Mouse (Mus musculus): ENCODE measurements around the gene Drap1. TPM values are rescaled to one million over a fixed set of nuclear protein-coding genes. Genes with fewer than 3 reads are reported as not detected.

Gene Drap1
- polyA plus RNA-seq, 1 experiment: not detected

- WGBS: 84% methylated on average over 18 of the region's 18 CpGs
Observed at GRCm38 (mm10) chr19:5425906-5426565, 1.3 kb upstream of the Drap1 start.

GRCm38 (mm10) chr19:5424092-5424781 lies 542 bp downstream of the Drap1 start:
- Histone ChIP-seq H3K4me3 (ENCODE audit: insufficient read depth, low read depth, low read length) (peak overlapping the region; percentile 90), H3K27ac (ENCODE audit: insufficient read depth, low read depth, low read length) (0 out of 2 replicates have a peak overlapping the region, but pooled peaks have one; percentile 27), H3K4me1 (ENCODE audit: control insufficient read depth, insufficient read depth, low read length) (peaks cover 36% of the 10 kb centered on the region)
- TF ChIP-seq CTCF (IDR thresholded peaks at IDR 0.05; ENCODE audit: insufficient read depth, low read depth, low read length) (no peak), POLR2A (IDR thresholded peaks at IDR 0.05; ENCODE audit: insufficient read depth, low read depth, low read length) (0 out of 2 replicates have a peak, but pooled peaks have one; percentile 9)
- WGBS: 2% methylated on average over 43 of the region's 48 CpGs

More at GRCm38 (mm10) chr19:5425906-5426565, 1.3 kb upstream of the Drap1 start:
- H3K27ac ChIP-seq (ENCODE audit: insufficient read depth, low read depth, low read length): no peak overlapping the region; the same call in 1 of the 2 replicates
- peak overlapping the region; percentile 99 for H3K4me3 ChIP-seq (ENCODE audit: insufficient read depth, low read depth, low read length)
- peaks cover 42% of the 10 kb centered on the region for H3K4me1 ChIP-seq (ENCODE audit: control insufficient read depth, insufficient read depth, low read length)
- TF ChIP-seq CTCF (IDR thresholded peaks at IDR 0.05; ENCODE audit: insufficient read depth, low read depth, low read length): no peak
- TF ChIP-seq POLR2A (IDR thresholded peaks at IDR 0.05; ENCODE audit: insufficient read depth, low read depth, low read length): no peak

- H3K27ac ChIP-seq (ENCODE audit: insufficient read depth, low read depth, low read length): no peak overlapping the region
- TF ChIP-seq POLR2A (IDR thresholded peaks at IDR 0.05; ENCODE audit: insufficient read depth, low read depth, low read length) (no peak), CTCF (IDR thresholded peaks at IDR 0.05; ENCODE audit: insufficient read depth, low read depth, low read length) (no peak)
- WGBS: 61% methylated on average over 12 of the region's 12 CpGs
Observed at GRCm38 (mm10) chr19:5423561-5423960, 1.2 kb downstream of the Drap1 start.

GRCm38 (mm10) chr19:5422895-5423443 lies 1.8 kb downstream of the Drap1 start:
- TF ChIP-seq CTCF (IDR thresholded peaks at IDR 0.05; ENCODE audit: insufficient read depth, low read depth, low read length) (no peak), POLR2A (IDR thresholded peaks at IDR 0.05; ENCODE audit: insufficient read depth, low read depth, low read length) (no peak)
- H3K4me1 ChIP-seq (ENCODE audit: control insufficient read depth, insufficient read depth, low read length): peaks cover 36% of the 10 kb centered on the region
- WGBS: 70% methylated on average over 9 of the region's 9 CpGs
- H3K4me3 ChIP-seq (ENCODE audit: insufficient read depth, low read depth, low read length): no peak overlapping the region
- no peak overlapping the region for H3K27ac ChIP-seq (ENCODE audit: insufficient read depth, low read depth, low read length)

More at GRCm38 (mm10) chr19:5423561-5423960, 1.2 kb downstream of the Drap1 start:
- Histone ChIP-seq H3K4me3 (ENCODE audit: insufficient read depth, low read depth, low read length) (peak overlapping the region; percentile 90), H3K4me1 (ENCODE audit: control insufficient read depth, insufficient read depth, low read length) (peaks cover 36% of the 10 kb centered on the region)

- TF ChIP-seq CTCF (IDR thresholded peaks at IDR 0.05; ENCODE audit: insufficient read depth, low read depth, low read length) (no peak), POLR2A (IDR thresholded peaks at IDR 0.05; ENCODE audit: insufficient read depth, low read depth, low read length) (no peak)
- H3K4me1 ChIP-seq (ENCODE audit: control insufficient read depth, insufficient read depth, low read length): peaks cover 36% of the 10 kb centered on the region
- no peak overlapping the region for H3K27ac ChIP-seq (ENCODE audit: insufficient read depth, low read depth, low read length)
- 75% methylated on average over 10 of the region's 10 CpGs for WGBS
- H3K4me3 ChIP-seq (ENCODE audit: insufficient read depth, low read depth, low read length): no peak overlapping the region
Observed at GRCm38 (mm10) chr19:5422267-5422666, 2.5 kb downstream of the Drap1 start.

- TF ChIP-seq POLR2A (IDR thresholded peaks at IDR 0.05; ENCODE audit: insufficient read depth, low read depth, low read length): no peak
- no peak for TF ChIP-seq CTCF (IDR thresholded peaks at IDR 0.05; ENCODE audit: insufficient read depth, low read depth, low read length)
- Histone ChIP-seq H3K27ac (ENCODE audit: insufficient read depth, low read depth, low read length) (no peak overlapping the region), H3K4me3 (ENCODE audit: insufficient read depth, low read depth, low read length) (no peak overlapping the region), H3K4me1 (ENCODE audit: control insufficient read depth, insufficient read depth, low read length) (peaks cover 31% of the 10 kb centered on the region)
- WGBS: 77% methylated on average over 5 of the region's 5 CpGs
Observed at GRCm38 (mm10) chr19:5421784-5422183, 3.0 kb downstream of the Drap1 start.

GRCm38 (mm10) chr19:5420579-5420978 lies 4.2 kb downstream of the Drap1 start:
- H3K4me3 ChIP-seq (ENCODE audit: insufficient read depth, low read depth, low read length): no peak overlapping the region
- WGBS: 93% methylated on average over 6 of the region's 6 CpGs
- no peak overlapping the region for H3K27ac ChIP-seq (ENCODE audit: insufficient read depth, low read depth, low read length)
- peaks cover 19% of the 10 kb centered on the region for H3K4me1 ChIP-seq (ENCODE audit: control insufficient read depth, insufficient read depth, low read length)
- TF ChIP-seq POLR2A (IDR thresholded peaks at IDR 0.05; ENCODE audit: insufficient read depth, low read depth, low read length): no peak
- TF ChIP-seq CTCF (IDR thresholded peaks at IDR 0.05; ENCODE audit: insufficient read depth, low read depth, low read length): no peak

GRCm38 (mm10) chr19:5419630-5420029 lies 5.1 kb downstream of the Drap1 start:
- no peak overlapping the region for H3K4me3 ChIP-seq (ENCODE audit: insufficient read depth, low read depth, low read length)
- H3K27ac ChIP-seq (ENCODE audit: insufficient read depth, low read depth, low read length): no peak overlapping the region
- WGBS: 96% methylated on average over 9 of the region's 9 CpGs
- peaks cover 19% of the 10 kb centered on the region for H3K4me1 ChIP-seq (ENCODE audit: control insufficient read depth, insufficient read depth, low read length)
- no peak for TF ChIP-seq POLR2A (IDR thresholded peaks at IDR 0.05; ENCODE audit: insufficient read depth, low read depth, low read length)
- TF ChIP-seq CTCF (IDR thresholded peaks at IDR 0.05; ENCODE audit: insufficient read depth, low read depth, low read length): no peak

All from olfactory bulb, adult 2 months (tissue).